Mouse (Mus musculus): Measurements from ENCODE around the gene Rnase11.

DNA sequence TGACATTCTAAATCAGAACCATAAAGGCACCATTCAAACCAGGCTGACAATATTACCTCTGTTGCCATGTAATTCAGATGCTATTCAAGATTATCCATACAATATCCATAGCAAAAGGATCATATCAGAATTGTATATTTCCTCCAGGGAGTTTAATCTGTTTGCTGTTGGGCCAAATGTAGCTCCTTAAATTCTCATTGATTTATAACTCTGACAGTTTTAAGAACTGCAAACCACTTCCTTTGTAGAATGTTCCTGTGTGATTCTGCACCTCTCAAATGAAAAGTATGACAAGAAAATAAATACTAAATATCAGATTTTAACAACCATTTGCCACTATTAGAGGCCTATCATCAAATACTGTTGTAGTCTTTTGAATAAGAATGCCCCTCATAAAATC, 34.2 kb downstream of the Rnase11 start:
- TF ChIP-seq ZC3H11A (IDR thresholded peaks at IDR 0.05; ENCODE audit: borderline replicate concordance, low read depth, low read length): no peak
- no peak for TF ChIP-seq CHD2 (IDR thresholded peaks at IDR 0.05; ENCODE audit: low read depth, low read length)
- TF ChIP-seq HCFC1 (IDR thresholded peaks at IDR 0.05; ENCODE audit: borderline replicate concordance, insufficient read depth, low read length): no peak
